Mouse (Mus musculus) cerebellum, adult (tissue): ENCODE results near the gene Tnfsf13.
A peak's percentile ranks its signal among the peaks of the same experiment; 100 is the strongest.

ENCODE experiments used
- ATAC-seq: cut with Nextera tagmentation; 2 replicates; pipeline ENCODE4 v1.9.2; 2017; ENCODE audit warnings: mild to moderate bottlenecking, moderate library complexity, mixed read lengths; ENCODE audit not compliant: insufficient number of reproducible peaks, low FRiP score, low TSS enrichment

Tnfsf13 gene

DNA sequence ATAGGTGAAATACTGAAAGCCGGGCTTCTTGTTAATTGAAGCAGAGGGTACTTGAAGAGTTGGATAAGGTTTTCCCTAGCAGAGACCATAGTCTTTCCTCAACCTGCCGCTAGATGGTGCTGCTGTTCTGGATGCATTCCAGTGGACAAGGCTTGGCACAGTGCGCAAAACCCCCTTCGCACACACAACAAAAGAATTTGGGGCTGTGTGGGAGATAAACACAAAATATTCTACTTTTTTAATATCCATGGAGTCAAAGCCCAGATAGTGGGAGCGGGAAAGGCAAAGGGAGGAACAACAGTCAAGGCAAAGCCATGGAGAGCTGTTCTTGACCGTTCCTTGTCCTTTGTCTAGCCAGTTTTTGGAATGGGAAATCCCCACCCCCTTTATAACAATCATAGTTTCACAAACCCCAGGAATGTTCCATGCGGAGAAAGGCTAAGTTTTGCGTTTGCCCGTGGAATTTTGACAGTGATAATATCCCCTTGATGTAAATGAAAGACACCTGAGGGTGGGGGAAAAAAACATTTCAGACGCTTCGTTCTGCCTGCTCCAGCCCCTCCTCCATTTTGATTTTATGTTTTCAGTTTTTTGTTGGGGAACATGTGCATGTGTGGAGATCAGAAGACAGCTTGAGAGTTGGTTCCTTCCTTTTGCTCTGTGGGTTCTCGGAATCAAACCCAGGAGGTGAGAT lies 2.6 kb downstream of the Tnfsf13 start:
- no peak for ATAC-seq

DNA sequence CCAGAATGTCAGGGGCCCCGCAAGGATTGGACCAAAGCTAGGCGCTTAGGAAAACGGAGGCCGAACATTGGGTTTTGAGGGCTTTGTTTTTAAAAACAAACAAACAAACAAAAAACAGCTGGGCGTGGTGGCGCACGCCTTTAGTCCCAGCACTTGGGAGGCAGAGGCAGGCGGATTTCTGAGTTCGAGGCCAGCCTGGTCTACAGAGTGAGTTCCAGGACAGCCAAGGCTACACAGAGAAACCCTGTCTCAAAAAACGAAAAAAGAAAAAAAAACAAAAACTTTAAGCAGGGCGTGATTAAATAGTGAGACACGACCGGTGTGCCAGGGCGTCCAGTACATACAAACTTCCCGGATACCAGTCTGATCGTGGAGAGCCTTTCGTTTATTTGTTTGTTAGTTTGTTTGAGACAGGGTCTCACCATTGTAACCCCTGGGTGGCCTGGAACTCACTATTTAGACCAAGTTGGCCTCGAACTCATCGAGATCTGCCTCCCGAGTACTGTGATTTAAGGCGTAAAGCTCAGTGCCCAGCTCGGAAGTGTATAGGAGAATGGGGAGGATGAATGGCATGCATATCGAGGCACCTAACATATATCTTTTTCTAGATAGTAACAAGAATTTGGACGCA lies 3.3 kb downstream of the Tnfsf13 start:
- no peak for ATAC-seq

GRCm38 (mm10) chr11:69681314-69682208 lies 4.0 kb downstream of the Tnfsf13 start, which contains the start of gene Senp3:
Gene Senp3, minus strand, starts transcription at chr11:69682084.
- ATAC-seq, result peak; percentile 85; the same call in 1 of the 2 replicates

DNA sequence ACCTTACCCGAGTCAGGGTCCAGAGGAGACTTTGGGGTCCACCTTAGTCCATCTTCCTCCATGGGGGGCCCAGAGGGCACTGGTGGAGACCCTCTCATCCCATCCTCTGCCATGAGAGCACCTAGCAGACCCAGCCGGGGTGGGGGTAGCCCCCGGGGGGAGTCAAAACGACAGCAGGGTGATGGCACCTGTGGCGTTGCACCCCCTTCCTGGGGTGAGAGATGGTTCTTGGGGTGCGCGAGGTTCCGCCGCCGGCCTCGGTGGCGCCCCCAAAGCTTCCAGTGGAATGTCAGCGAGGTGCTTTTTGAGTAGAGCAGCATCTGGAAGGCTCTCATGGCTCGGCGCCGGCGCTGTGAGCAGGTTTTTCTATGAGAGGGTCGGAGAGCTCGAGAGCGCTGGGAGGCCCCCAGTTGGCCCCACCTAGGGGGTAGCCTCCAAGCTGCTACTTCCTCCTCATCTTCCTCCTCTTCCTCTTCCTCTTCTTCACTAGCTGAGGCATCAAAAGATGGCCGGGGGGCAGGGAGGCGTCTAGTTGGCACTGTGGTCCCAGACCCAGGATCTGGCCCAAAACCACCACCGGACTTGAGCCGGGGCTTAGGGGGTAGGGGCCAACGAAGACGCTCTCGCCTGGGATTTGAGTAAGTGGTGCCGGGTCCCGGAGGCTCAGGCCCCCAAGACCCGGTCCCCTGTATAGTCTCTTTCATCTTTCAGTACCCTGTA lies 5.3 kb downstream of the Tnfsf13 start:
- ATAC-seq, result no peak

- ATAC-seq, result no peak
These were observed 6.4 kb downstream of the Tnfsf13 start for GRCm38 (mm10) chr11:69679144-69679543.

DNA sequence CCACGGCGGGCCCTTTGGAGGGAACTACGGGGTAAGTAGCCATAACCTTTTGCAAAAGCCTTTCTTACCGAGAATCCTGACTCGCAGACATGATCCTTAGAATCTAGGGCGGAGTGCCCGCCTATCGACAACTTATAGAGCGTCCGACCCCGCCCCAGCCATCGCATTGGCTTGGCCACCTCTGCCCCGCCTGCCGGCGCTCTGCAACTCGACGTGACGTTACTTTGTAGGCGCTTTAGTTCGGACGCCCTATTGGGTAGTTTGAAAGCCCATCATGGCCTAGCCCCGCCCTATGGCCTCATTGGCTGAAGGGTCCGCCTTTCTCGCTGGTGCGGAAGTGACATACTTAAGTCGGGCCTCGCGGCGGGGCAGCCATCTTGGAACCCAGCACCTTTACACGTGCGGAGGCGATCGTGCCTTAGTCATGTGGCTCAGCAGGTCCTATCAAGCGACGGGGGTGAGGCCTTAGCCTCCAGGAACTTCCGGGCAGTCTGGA lies 13.3 kb downstream of the Tnfsf13 start, which contains the start of gene Eif4a1:
Gene Eif4a1, minus strand, starts transcription at position 213 of the 496 bp plus-strand sequence.
- ATAC-seq, result peak; percentile 92

DNA sequence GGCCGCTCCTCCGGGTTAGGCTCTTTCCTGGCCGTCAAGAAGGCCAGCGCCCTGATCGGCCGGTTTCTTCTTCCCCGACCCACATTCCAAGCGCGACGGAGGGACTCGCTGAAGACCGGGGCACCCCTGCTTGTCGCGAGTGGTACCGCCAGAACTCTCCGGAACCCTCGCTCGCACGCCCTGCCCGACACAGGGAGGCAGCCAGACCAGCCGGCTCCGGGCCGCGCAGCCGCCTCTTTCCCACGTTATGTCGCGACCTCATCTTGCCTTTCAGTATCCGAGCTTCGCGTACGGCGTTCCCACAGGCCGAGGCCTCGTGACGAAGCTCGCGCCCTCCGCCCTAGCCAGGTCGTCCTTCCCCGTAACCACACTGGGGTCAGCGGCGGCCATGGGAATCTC lies 13.9 kb downstream of the Tnfsf13 start:
- ATAC-seq, result no peak

- ATAC-seq, result peak; percentile 57
These were observed 14.5 kb downstream of the Tnfsf13 start for GRCm38 (mm10) chr11:69670786-69671725.

DNA sequence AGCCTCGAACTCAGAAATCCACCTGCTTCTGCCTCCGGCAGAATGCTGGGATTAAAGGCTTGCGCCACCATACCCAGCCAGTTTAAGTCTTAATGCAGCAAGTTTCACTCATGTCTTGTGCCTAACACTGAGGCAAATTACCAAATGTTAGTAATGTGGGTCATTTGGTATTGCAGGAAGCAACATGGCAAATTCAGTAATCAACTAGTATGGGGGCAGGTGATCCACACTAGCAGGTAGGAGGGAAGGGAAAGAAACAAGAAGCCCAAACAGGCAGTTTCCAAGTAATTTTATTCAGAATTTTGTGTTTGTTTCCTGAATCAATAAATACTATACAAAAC lies 18.9 kb downstream of the Tnfsf13 start:
- no peak for ATAC-seq

GRCm38 (mm10) chr11:69665961-69666664 lies 19.5 kb downstream of the Tnfsf13 start, which contains the start of gene Cd68:
Gene Cd68, minus strand, starts transcription at chr11:69666153.
- ATAC-seq, result no peak

- ATAC-seq, result no peak
These were observed 20.1 kb downstream of the Tnfsf13 start for GRCm38 (mm10) chr11:69665457-69665960.

DNA sequence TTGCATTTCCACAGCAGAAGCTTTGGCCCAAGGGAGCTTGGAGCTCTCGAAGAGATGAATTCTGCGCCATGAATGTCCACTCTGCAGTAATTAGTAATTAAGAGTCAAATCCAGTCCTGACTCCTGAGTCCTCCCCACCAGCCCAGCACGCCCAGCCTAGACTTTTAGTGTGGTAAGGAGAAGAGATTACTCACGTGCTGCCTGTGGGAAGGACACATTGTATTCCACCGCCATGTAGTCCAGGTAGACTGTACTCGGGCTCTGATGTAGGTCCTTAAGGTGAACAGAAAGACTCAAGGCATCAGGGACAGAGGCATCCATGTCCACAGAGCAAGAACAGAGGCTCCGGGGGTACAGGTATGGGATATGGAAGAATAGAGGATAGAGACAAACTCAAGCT lies 20.7 kb downstream of the Tnfsf13 start:
- no peak for ATAC-seq

DNA sequence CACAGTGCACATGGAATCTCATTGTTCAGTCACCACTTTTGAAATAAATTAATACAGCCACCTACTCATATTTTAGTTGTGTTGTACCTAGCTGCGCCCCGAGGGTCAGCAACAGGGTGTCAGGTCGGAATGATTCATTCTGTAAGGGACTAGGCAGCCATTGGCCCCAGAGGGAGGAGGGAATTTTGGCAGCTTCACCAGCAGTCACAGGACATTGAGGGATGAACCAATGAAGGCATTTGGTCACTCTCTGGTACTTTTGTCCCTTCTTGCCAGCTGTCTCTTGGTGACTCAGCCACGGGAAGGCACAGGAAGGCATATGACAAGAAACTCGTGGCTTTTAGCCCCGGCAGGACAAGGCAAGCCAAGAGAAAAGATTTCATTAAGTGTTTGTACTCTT lies 21.8 kb downstream of the Tnfsf13 start:
- no peak for ATAC-seq

DNA sequence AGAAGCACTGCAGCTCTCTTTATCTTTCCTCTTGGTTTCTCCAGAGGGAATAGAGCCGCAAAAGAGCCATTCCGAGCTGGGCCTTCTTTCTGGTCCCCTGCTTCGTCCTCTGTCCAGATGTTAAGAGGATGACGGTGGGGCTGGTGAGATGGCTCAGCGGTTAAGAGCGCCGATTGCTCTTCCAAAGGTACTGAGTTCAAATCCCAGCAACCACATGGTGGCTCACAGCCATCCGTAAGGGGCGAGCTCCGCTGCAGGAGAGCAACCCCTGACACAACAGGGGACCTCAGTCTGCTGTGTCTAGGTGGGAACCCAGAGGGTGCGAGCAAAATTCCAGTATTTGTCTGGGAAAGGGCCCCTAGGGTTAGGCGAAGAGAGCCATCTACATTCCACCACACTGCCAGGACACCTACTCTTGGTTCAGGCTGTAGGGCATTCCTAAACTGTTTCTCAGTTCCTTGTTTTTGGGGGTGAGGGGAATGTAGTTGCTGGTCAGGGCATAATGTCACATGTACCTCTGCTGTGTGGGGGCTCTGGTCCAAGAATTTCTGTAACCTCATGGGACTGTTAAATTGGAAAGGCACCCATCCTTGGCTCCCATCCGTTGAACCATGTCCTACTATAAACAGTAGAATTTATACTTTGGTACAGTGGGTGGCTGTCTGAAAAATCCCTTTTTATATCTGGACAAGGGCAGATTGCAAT lies 22.5 kb downstream of the Tnfsf13 start:
- ATAC-seq, result no peak

GRCm38 (mm10) chr11:69662213-69662966 lies 23.2 kb downstream of the Tnfsf13 start, which contains the start of gene Mpdu1:
Gene Mpdu1, minus strand, starts transcription at chr11:69662642.
- ATAC-seq, result peak; percentile 90

DNA sequence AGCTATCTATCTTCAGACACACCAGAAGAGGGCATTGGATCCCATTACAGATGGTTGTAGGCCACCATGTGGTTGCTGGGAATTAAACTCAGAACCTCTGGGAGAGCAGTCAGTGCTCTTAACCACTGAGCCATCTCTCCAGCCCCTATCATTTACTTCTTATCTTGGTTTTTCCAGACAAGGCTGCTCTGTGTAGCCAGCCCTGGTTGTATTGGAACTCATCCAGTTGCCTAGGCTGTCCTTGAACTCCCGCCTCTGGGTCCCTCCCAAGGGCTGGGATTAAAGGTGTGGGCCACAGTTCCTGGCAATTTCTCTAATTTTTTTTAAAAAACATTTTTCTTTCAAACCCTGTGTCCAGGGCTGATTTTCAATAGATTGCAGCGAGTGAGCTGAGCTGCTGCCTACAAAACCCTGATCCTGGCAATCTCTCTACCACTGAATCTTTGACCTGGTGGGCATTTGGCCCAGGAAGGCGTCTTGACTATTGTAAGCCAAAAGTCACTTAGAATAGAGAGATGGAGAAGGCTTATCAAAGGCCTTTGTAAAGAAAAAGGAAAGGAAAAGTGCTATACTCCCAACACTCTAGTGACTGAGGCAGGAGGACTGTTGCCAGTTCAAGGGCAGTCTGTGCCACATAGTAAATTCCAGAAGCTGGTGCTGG lies 24.2 kb downstream of the Tnfsf13 start:
- ATAC-seq, result no peak
